Mouse (Mus musculus): Measurements from ENCODE around the gene Pnkd.
"Not testable (repeated sequence)": the region's sequence is repeated elsewhere in the genome, so short reads cannot be mapped to it uniquely, and the experiment has no call there.

Pnkd gene

DNA sequence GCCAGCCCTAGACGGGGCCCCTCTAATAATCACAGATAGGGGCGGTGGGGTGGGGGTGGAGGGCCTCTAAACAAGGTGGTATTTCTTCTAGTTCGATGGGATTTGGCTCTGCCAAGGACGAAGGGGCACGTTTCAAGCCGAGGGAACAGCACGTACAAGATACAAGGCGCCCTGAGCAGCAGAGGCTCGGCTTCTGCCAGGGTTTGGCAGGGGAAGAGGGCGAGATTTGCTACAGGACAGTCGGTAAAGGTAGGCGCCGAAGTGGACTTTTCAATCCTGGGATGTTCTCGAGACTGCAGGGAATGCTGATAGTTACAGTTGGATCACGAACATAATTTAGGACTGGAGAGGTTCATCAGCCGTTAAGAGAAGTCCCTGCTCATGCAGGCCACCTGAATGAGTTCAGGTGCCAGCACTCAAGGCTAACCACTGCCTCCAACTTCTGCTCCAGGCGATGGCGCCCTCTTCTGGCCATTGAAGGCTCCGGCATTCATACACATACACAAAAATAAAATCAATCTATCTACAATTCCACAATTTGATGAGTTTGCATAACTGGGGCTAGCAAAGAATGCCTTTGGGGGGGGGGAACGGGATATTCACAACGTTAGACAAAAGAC, 105.7 kb downstream of the Pnkd start:
- peak; percentile 62 for DNase-seq (ENCODE audit: low spot score)

DNA sequence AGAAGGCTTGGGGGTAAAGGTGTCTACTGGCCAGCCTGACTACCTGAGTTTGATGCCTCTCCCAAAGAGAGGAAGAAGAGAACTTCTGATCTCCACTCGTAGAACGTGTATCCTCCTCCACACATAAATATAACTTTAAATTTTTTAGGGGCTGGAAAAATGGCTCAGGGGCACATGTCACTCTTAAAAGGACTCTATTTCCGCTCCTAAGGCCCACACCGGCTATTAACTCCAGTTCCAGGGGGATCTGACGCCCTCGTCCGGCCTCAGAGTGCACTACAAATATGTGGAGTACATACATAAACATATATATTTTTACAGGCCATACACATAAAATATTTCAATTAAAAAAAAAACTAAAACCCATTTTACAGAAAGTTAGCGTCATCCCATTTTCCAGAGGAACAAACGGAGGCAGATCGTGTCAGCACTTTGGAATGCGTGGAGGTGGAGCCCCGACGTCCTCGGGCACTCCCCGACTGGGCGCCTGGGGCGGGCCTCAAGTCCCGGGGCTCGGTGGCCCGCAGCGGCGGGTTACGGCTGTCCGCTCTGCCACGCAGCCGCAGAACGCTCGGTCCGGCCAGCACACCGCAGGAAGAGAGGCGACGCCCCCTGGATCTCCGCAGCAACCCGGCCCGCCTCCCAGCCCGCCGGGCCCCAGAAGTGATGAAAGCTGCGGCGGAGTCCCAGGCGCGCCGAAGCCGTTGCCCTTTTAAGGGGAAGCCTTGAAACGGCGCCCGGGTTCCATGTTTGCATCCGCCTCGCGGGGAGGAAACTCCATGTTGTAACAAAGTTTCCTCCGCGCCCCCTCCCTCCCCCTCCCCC, 106.4 kb downstream of the Pnkd start, which contains the start of gene Ctdsp1:
Gene Ctdsp1, plus strand, starts transcription at position 586 of the 825 bp plus-strand sequence.
- DNase-seq (ENCODE audit: low spot score), result peak; percentile 94

DNA sequence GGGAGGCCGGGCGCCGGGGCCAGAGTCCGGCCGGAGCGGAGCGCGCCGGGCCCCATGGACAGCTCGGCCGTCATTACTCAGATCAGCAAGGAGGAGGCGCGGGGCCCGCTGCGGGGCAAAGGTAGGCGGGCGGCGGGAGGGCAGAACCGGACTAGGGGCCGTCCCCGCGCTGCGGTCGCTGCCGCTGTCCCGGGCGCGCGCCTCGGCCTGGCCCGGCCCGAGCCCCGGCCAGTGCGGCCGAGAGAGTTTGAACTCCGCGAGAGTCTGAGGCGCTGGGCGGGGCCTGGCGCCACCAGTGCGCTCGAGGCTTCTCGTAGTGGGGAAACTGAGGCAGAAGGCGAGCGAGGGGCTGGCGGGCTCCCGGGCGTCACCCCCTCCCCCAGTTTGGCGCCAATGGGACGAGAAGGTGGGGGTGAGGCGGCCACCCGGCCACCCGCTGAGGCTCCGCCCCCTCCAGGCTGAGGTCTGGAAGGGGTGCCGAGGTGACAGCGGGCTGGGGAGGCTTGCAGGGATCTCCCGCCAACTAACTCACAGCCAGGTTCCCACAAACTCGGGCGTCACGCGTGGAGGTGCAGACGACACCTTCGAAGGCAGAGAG, 107.2 kb downstream of the Pnkd start:
- peak; percentile 72 for DNase-seq (ENCODE audit: low spot score)

DNA sequence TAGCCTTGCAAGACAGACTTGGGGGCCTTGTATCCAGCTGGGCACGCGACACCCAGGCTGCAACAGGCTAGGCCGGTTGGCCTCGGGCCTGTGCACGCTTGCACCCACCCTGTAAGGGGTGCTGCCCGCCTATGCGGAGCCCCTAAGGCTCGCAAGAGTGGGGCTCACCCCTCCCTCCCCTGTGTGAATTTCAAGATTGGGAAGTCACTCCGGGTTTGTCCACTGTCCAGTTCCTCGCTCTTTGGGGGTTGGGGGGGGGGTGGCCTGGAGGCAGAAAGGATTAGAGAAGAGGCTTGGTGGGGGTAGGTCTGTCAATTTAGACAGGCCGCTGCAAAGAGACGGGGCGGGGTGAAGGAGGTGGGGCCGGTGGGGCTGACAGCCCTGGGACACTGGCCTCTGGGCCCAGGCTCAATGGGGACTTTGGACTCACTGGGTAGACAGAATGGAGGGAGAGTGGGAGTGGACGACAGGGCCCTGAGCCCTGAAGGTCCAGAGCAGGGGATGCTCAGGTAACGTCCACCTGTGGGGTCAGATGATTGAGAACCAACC, 107.8 kb downstream of the Pnkd start:
- DNase-seq (ENCODE audit: low spot score), result no peak

DNA sequence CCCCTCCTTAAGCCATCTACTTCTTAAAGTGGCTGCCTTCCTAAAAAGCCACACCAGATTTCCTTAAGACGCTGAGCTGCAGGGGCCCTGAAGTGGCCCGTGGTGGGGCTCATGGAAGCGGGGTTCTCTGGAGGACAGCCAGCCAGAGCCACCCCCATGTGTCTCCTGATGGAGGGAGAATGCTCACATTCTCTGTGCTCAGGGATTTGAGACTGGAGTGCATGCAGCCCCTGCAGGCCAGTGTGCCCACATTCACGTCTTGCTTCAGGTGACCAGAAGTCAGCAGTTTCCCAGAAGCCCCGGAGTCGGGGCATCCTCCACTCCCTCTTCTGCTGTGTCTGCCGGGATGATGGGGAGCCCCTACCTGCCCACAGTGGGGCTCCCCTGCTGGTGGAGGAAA, 108.3 kb downstream of the Pnkd start:
- DNase-seq (ENCODE audit: low spot score), result no peak

DNA sequence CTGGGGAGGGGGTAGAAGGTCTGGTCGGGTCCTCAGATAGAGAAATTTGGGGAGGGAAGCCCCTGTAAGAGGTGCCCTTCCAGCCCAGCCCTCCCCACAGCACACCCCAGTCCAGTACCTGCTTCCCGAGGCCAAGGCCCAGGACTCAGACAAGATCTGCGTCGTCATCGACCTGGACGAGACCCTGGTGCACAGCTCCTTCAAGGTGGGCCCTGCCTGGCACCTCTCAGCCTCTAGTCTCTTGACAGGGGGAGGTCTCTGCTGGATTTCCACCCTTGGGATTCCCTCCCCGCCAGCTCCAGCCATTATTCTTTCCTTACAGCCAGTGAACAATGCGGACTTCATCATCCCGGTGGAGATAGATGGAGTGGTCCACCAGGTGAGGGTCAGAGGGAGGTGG, 109.0 kb downstream of the Pnkd start:
- DNase-seq (ENCODE audit: low spot score), result no peak

DNA sequence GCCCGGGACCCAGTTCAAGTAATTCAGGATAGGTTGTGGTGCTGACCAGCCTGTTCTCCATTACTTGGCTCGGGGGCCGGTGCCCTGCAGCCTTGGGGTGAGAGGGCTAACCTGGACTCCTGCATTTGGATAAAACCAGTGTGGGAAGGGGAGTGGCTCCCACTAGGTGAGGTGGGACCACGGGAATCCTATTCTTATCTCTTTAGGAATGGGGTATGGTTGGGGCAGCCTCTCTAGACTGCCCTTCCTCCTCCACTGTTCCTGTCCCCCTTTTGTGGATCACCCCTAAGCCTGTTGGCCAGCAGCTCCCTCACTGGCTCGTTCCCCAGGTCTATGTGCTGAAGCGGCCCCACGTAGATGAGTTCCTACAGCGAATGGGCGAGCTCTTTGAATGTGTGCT, 109.6 kb downstream of the Pnkd start:
- DNase-seq (ENCODE audit: low spot score), result no peak

DNA sequence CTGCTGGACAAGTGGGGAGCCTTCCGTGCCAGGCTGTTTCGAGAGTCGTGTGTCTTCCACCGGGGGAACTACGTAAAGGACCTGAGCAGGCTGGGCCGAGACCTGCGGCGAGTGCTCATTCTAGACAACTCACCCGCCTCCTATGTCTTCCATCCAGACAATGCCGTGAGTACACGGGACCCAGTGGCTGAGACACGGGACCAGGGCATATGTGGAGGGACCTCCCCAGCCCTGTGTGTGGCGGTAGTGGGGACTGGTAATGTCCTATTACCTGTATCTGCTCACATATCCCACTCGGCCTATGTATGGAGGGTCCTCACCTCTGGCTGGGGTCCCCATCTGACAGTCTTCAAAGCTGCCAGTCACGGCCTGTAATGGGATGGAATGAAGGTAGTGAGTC, 110.1 kb downstream of the Pnkd start:
- DNase-seq (ENCODE audit: low spot score), result no peak

DNA sequence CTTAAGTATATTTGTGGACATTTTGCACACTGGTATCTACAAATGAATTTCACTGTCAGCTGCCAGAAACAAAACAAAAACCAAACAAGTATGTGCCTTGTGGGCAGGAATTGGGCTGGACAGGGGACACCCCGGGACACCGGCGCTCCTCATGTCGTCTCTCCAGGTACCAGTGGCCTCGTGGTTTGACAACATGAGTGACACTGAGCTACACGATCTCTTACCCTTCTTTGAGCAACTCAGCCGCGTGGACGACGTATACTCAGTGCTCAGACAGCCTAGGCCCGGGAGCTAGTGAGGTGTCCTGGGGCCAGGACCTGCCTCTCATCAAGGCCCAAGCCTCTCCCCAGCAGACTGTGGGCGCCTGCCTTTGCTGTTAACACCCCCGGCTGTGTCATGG, 110.6 kb downstream of the Pnkd start:
- no peak for DNase-seq (ENCODE audit: low spot score)

DNA sequence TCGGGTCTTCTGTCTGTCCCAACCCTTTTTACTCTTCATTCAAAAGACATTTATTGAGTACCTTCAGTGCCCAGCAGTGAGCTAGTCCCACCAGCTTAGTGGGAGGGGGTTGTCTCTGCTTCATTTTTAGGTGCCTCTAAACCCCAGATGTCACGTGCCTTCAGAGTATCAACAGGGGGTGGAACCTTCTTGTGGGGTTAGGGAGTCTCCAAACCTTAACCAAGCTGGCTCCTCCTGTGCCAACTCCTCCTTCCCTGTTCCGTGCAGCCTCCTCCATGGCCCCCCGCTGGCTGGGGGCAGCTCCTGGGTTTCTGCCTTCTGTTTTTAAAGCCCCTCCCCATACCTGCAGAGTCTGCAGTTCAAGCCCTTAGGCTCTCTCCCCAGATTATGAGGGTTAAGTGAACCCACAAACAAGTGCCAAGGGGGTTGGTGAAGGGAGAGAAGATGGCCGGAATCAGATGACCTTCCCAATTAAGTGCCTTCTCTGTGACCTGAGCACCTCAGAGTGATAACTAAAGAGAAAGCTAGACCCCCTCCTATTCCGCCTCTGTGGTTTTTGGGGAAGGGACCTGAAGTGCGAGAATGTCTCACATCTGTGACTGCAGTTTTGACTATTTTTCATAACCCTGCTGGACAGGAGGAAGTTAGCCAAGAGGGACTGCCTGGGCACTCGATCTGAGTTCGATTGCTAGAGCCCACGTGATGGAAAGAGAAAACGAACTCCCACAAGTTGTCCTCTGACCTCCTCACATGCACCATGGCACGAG, 111.9 kb downstream of the Pnkd start:
- DNase-seq (ENCODE audit: low spot score), result not testable (repeated sequence)

DNA sequence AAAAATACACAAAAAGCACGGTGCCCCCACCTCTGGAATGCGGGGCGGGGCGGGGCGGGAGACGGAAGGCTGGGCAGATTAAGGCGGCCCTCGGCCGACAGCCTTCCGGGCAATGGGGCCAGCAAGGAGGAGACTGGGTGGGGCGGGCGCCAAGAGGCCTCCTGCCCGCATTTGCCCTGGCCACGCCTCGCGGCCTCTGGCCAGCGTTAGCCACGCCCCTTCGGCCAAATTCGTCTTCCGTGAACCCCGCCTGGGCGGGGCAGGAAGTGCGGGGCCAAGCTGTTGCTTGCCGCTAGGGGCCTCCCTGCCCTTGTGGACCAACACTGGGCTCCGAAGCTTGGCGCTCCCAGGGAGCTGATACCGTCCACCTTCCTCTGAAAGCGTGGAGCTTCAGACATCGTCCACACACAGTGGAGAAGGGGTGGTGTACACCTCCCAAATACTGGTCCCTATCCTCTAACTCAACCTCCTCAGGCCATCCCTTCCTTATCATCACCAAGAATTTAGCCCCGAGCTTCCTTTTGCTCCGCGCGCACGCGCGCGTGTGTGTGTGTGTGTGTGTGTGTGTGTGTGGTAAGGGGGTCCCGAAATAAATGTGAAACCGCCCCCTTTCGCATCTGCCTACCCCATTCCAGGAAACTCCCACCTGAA, 112.7 kb downstream of the Pnkd start:
- peak; percentile 99 for DNase-seq (ENCODE audit: low spot score)

DNA sequence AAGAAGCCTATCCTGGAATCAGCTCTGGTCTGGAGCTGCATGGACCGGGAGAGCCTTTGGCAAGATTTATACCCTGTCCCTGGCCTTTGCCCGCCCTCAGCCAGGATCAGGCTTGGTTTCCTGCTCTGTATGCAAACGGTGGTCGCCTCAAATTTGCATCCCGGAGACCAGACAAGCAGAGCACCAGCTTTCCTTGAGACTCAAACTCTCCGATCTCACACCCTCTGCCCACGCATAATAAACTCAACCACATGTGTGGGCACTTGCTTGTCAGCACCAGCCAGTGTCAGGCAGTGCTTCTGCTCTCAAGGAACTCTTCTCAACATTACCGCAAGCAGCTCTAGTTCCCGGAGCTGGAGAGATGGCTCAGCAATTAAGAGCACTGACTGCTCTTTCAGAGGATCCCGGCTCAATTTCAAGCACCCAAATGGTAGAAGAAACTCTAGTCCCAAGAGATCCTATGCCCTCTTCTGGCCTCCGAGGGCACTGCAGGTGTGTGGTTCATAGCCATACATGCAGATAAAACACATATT, 113.3 kb downstream of the Pnkd start:
- peak; percentile 65 for DNase-seq (ENCODE audit: low spot score)

DNA sequence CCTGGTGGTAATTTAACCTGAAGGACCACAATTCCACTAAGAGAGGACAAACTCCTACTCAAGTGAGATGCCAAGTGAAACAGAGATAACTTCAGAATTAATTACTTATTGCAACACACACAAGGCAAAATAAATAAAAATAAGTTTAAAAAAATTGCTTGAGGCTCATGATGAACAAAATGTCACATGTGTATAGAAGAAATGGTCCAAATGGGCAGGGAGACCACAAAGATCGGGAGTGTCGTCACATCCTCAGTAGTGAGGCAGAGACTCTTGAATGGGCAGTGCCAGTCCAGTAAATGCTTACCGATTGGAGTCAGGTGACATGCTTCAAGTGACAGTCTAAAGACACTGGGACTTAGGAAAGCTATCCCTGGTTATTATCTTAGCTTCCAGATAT, 115.8 kb downstream of the Pnkd start:
- DNase-seq (ENCODE audit: low spot score), result no peak

DNA sequence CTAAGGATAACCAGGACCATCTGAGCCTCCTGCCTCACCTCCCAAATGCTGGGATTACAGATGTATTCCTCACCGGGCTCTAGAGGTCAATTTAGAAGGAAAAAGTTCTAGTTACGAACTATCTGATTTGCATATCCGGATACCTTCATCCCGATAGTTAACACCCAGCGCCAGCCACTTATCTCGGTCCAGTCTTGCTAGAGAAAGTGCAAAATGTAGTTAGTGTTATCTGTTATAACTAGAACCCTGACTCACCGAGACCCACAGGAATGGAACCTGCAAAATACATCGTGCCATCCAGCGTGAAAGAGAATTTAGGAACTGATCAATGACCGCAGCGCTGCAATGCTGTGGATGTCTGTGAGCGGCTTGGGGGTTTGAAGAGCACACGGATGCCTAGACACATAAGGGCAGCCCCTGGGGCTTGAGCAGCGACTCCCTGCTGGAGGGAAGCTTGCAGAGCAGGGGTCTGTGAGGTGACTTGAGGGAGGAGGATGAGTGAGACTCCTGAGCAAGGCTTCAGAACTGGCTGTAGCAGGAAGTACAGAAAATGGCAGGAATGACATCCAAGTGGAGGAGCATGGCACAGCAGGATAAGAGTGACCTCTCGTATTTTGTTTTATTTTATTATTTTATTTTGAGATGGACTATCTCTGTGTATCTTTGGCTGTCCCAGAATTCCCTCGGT, 116.4 kb downstream of the Pnkd start:
- no peak for DNase-seq (ENCODE audit: low spot score)
